Comparison of ENCODE assay signal across 11 mouse cellular contexts in the genomic region with DNA sequence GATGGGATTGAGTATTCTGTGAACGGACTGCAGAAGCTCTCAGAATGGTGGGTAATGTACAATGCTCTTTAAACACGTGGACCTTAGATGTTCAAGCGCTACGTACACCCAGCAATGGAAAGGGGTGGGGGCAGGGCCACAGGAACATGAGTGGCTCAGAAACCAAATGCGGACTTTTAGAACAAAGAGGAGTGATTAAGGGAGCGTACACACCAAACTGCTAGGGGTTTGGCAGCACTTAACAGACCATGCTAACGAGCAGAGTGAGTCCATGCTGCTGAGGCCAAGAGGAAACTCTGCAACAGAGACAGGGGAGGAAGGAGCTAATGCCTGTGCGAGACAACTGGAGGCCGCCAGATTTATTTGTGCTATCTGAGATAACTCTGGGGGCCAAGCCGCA. TPM values are rescaled to one million over a fixed set of nuclear protein-coding genes. Genes with fewer than 3 reads are reported as not detected.
DNase-seq lines count a peak whose midpoint lies in the region; ATAC-seq lines count a peak whose summit lies in the region.
"Had no signal": no experiment of that assay in that cellular context is flagged by ENCODE, and none has a peak within 500 bp of the region (broad histone marks: within the 10 kb centered on the region; RNA-seq: fewer than 3 reads in every experiment).

No protein-coding gene starts in this region.

- peak overlapping the region; percentile 38; the same call in 1 of the 2 replicates for H3K9ac ChIP-seq in heart, embryonic 13.5 days
- H3K9ac ChIP-seq in midbrain, embryonic 12.5 days (replicated peaks): 0 out of 2 replicates have a peak overlapping the region, but pooled peaks have one; percentile 20
- no peak overlapping the region for H3K9ac ChIP-seq in midbrain, embryonic 16.5 days (ENCODE audit: low read depth, low read length)
- H3K9ac ChIP-seq in intestine, embryonic 15.5 days: no peak overlapping the region
- peak overlapping the region; percentile 53; the same call in 1 of the 2 replicates for H3K9ac ChIP-seq in stomach, embryonic 16.5 days (ENCODE audit: low read length)
- H3K9ac ChIP-seq: liver, embryonic 15.5 days had no signal

- peaks cover 10% of the 10 kb centered on the region; the same call in 1 of the 2 replicates for H3K27me3 ChIP-seq in heart, embryonic 13.5 days (replicated peaks)
- peaks cover 70% of the 10 kb centered on the region for H3K27me3 ChIP-seq in midbrain, embryonic 12.5 days
- H3K27me3 ChIP-seq in midbrain, embryonic 16.5 days (ENCODE audit: control insufficient read depth, insufficient read depth, low read depth, low read length): no peaks in the 10 kb centered on the region; the same call in 1 of the 2 replicates
- H3K27me3 ChIP-seq in intestine, embryonic 15.5 days (replicated peaks): no peaks in the 10 kb centered on the region
- no peaks in the 10 kb centered on the region for H3K27me3 ChIP-seq in stomach, embryonic 16.5 days (ENCODE audit: control insufficient read depth, insufficient read depth, low read length)

- WGBS in heart, embryonic 13.5 days: 23% methylated on average over 10 of the region's 10 CpGs
- WGBS in midbrain, embryonic 12.5 days: 34% methylated on average over 10 of the region's 10 CpGs
- 24% methylated on average over 10 of the region's 10 CpGs for WGBS in midbrain, embryonic 16.5 days
- WGBS in intestine, embryonic 15.5 days: 18% methylated on average over 10 of the region's 10 CpGs
- WGBS in stomach, embryonic 16.5 days: 7% methylated on average over 10 of the region's 10 CpGs

- no peaks in the 10 kb centered on the region for H3K9me3 ChIP-seq in heart, embryonic 13.5 days
- no peaks in the 10 kb centered on the region for H3K9me3 ChIP-seq in midbrain, embryonic 12.5 days
- no peaks in the 10 kb centered on the region for H3K9me3 ChIP-seq in midbrain, embryonic 16.5 days (replicated peaks; ENCODE audit: control insufficient read depth, low read length, poor library complexity, severe bottlenecking)
- no peaks in the 10 kb centered on the region for H3K9me3 ChIP-seq in intestine, embryonic 15.5 days
- no peaks in the 10 kb centered on the region for H3K9me3 ChIP-seq in stomach, embryonic 16.5 days (replicated peaks; ENCODE audit: control insufficient read depth, low read length)
- H3K9me3 ChIP-seq: liver, embryonic 15.5 days had no signal

- no peak for DNase-seq in heart, adult 8-10 months (ENCODE audit: low spot score)
- no peak for DNase-seq in gastrocnemius, postnatal 25 days
- no peak for DNase-seq in yolk sac, embryonic 10.5 days (ENCODE audit: low spot score)

- peaks cover 30% of the 10 kb centered on the region for H3K4me1 ChIP-seq in heart, embryonic 13.5 days
- H3K4me1 ChIP-seq in midbrain, embryonic 12.5 days: peaks cover 22% of the 10 kb centered on the region
- H3K4me1 ChIP-seq in midbrain, embryonic 16.5 days (ENCODE audit: control insufficient read depth, insufficient read depth, low read length): peaks cover under 1% of the 10 kb centered on the region; the same call in 1 of the 2 replicates
- H3K4me1 ChIP-seq in intestine, embryonic 15.5 days (replicated peaks): peaks cover 16% of the 10 kb centered on the region
- peaks cover 15% of the 10 kb centered on the region for H3K4me1 ChIP-seq in stomach, embryonic 16.5 days (ENCODE audit: control insufficient read depth, insufficient read depth, low read length)

- peak overlapping the region; percentile 50 for H3K4me2 ChIP-seq in heart, embryonic 13.5 days
- no peak overlapping the region for H3K4me2 ChIP-seq in midbrain, embryonic 12.5 days (replicated peaks)
- H3K4me2 ChIP-seq in midbrain, embryonic 16.5 days (ENCODE audit: low read length): no peak overlapping the region
- H3K4me2 ChIP-seq in intestine, embryonic 15.5 days (replicated peaks): peak overlapping the region; percentile 14
- peak overlapping the region; percentile 31 for H3K4me2 ChIP-seq in stomach, embryonic 16.5 days (ENCODE audit: low read depth, low read length)
- H3K4me2 ChIP-seq: liver, embryonic 15.5 days had no signal

- H3K27ac ChIP-seq in heart, embryonic 13.5 days (replicated peaks): peak overlapping the region; percentile 61
- no peak overlapping the region for H3K27ac ChIP-seq in midbrain, embryonic 12.5 days (replicated peaks)
- no peak overlapping the region for H3K27ac ChIP-seq in midbrain, embryonic 16.5 days (ENCODE audit: low read length)
- H3K27ac ChIP-seq in intestine, embryonic 15.5 days: no peak overlapping the region
- H3K27ac ChIP-seq in stomach, embryonic 16.5 days (ENCODE audit: low read length): no peak overlapping the region; the same call in 1 of the 2 replicates
- H3K27ac ChIP-seq: liver, embryonic 15.5 days had no signal

- ATAC-seq in heart, embryonic 13.5 days (ENCODE audit: extremely low read depth, insufficient number of reproducible peaks, low FRiP score, low TSS enrichment): no peak
- ATAC-seq in midbrain, embryonic 12.5 days (ENCODE audit: low FRiP score, low read depth): no peak
- ATAC-seq in midbrain, embryonic 16.5 days: no peak
- peak; percentile 64; the same call in 1 of the 2 replicates for ATAC-seq in intestine, embryonic 15.5 days
- ATAC-seq in stomach, embryonic 16.5 days (ENCODE audit: insufficient read depth, low FRiP score): peak; percentile 32; the same call in 1 of the 2 replicates

- H3K36me3 ChIP-seq in heart, embryonic 13.5 days: 0 out of 2 replicates have a peak, but pooled peaks cover 4% of the 10 kb centered on the region
- H3K36me3 ChIP-seq in midbrain, embryonic 12.5 days: peaks cover under 1% of the 10 kb centered on the region; the same call in 1 of the 2 replicates
- H3K36me3 ChIP-seq in midbrain, embryonic 16.5 days (ENCODE audit: control insufficient read depth, insufficient read depth, low read length): no peaks in the 10 kb centered on the region
- no peaks in the 10 kb centered on the region for H3K36me3 ChIP-seq in intestine, embryonic 15.5 days
- no peaks in the 10 kb centered on the region for H3K36me3 ChIP-seq in stomach, embryonic 16.5 days (ENCODE audit: control insufficient read depth, insufficient read depth, low read length)
- H3K36me3 ChIP-seq: liver, embryonic 15.5 days had no signal

- peak overlapping the region; percentile 6; the same call in 1 of the 2 replicates for H3K4me3 ChIP-seq in heart, embryonic 13.5 days
- H3K4me3 ChIP-seq in midbrain, embryonic 12.5 days: no peak overlapping the region
- no peak overlapping the region for H3K4me3 ChIP-seq in midbrain, embryonic 16.5 days (ENCODE audit: low read depth, low read length)
- H3K4me3 ChIP-seq in intestine, embryonic 15.5 days (replicated peaks): no peak overlapping the region
- H3K4me3 ChIP-seq in stomach, embryonic 16.5 days (replicated peaks; ENCODE audit: low read length): no peak overlapping the region
- H3K4me3 ChIP-seq: liver, embryonic 15.5 days had no signal

RNA-seq across cellular contexts. Expression of a gene that starts 58.6 kb away (rescaled TPM):
- polyA plus RNA-seq in heart, embryonic 13.5 days (2015; fragmentation: Nextera tagmentation; extraction: Ambion mirVana): 0.07 and 0.08 TPM in 2 replicates
- under 1 TPM in 1 of 4 experiments, not detected in 3; 0.06 TPM for total RNA-seq in heart, adult 8-10 months (2022)
- 0.83 and 2.0 TPM in 2 replicates for polyA plus RNA-seq in midbrain, embryonic 12.5 days (2016; fragmentation: Nextera tagmentation; extraction: Ambion mirVana)
- 0.10 and 0.14 TPM in 2 replicates for polyA plus RNA-seq in midbrain, embryonic 16.5 days (2015; fragmentation: Nextera tagmentation; extraction: Ambion mirVana)
- not detected in 2 replicates for polyA plus RNA-seq in intestine, embryonic 15.5 days (2015; fragmentation: Nextera tagmentation; extraction: Ambion mirVana)
- 0.07 and 0.17 TPM in 2 replicates for polyA plus RNA-seq in stomach, embryonic 16.5 days (2015; fragmentation: Nextera tagmentation; extraction: Ambion mirVana)
- 10 to 100 TPM in 1 of 2 experiments, 1 to 10 TPM in 1; 2.7 to 13.0 TPM for total RNA-seq in gastrocnemius, postnatal 25 days (2021)
- total RNA-seq: hematopoietic stem cell, adult 5-6 weeks had no signal
- polyA plus RNA-seq: cortical plate, adult 2 months; liver, embryonic 15.5 days had no signal

Comparison
In these comparisons a context has a peak if more than half of its experiments do, and no peak if none do; other contexts are left out.
1. H3K9ac ChIP-seq: peak in heart, embryonic 13.5 days (single experiment), midbrain, embryonic 12.5 days (single experiment) and stomach, embryonic 16.5 days (single experiment); none in midbrain, embryonic 16.5 days (single experiment) and intestine, embryonic 15.5 days (single experiment).
2. ATAC-seq: peak in intestine, embryonic 15.5 days (single experiment) and stomach, embryonic 16.5 days (single experiment); none in heart, embryonic 13.5 days (single experiment), midbrain, embryonic 12.5 days (single experiment) and midbrain, embryonic 16.5 days (single experiment).
3. H3K4me2 ChIP-seq: peak in heart, embryonic 13.5 days (single experiment), intestine, embryonic 15.5 days (single experiment) and stomach, embryonic 16.5 days (single experiment); none in midbrain, embryonic 12.5 days (single experiment) and midbrain, embryonic 16.5 days (single experiment).